Mouse (Mus musculus) intestine, embryonic 16.5 days (tissue): ENCODE measurements at regions not wholly inside any gene's neighbourhood (a gene's known extent, or its start where the extent isn't known, plus 50 kb on each side); places are given as distances from the start of the nearest gene placed in this dataset.

Experiments used
- ATAC-seq: fragments of 200-750 bp; cut with Nextera tagmentation; 2 replicates; pipeline ENCODE4 v1.8.0; 2017; ENCODE audit warnings: moderate TSS enrichment, moderate library complexity
- H3K27ac ChIP-seq: fragments of 300-500 bp; sonication (generic); 2 replicates; pipeline ENCODE4 v1.5.1; 2014; ENCODE audit warnings: mild to moderate bottlenecking, low read length
- H3K27me3 ChIP-seq: fragments of 300-500 bp; sonication (generic); replicated peaks from 2 replicates; pipeline ENCODE4 v1.6.1; 2014; ENCODE audit warnings: low read length, control low read depth, mixed read lengths; ENCODE audit not compliant: control insufficient read depth, insufficient read depth
- H3K36me3 ChIP-seq: fragments of 300-500 bp; sonication (generic); 2 replicates; pipeline ENCODE4 v1.6.1; 2014; ENCODE audit warnings: low read length, control low read depth; ENCODE audit not compliant: control insufficient read depth, insufficient read depth
- H3K4me1 ChIP-seq: fragments of 300-500 bp; sonication (generic); 2 replicates; pipeline ENCODE4 v1.6.1; 2014; ENCODE audit warnings: low read length, control low read depth, mixed read lengths; ENCODE audit not compliant: control insufficient read depth, insufficient read depth
- H3K4me2 ChIP-seq: fragments of 300-500 bp; sonication (generic); 2 replicates; pipeline ENCODE4 v1.6.1; 2014; ENCODE audit warnings: low read depth, low read length, control low read depth
- H3K4me3 ChIP-seq: fragments of 300-500 bp; sonication (generic); 2 replicates; pipeline ENCODE4 v1.5.1; 2014; ENCODE audit warnings: mild to moderate bottlenecking, low read length
- H3K9ac ChIP-seq: fragments of 300-500 bp; sonication (generic); 2 replicates; pipeline ENCODE4 v1.6.1; 2014; ENCODE audit warnings: low read depth, low read length
- H3K9me3 ChIP-seq: fragments of 300-500 bp; sonication (generic); 2 replicates; pipeline ENCODE4 v1.6.1; 2016; ENCODE audit warnings: low read length, control low read depth; ENCODE audit not compliant: control insufficient read depth
- WGBS: fragments of 180-500 bp; shearing (Covaris S2); extraction: QIAGEN DNeasy Blood & Tissue Kit; methylation state at CpG from one replicate; pipeline ENCODE4 v1.1.7; 2014; 5-methylcytosine and 5-hydroxymethylcytosine counted together

DNA sequence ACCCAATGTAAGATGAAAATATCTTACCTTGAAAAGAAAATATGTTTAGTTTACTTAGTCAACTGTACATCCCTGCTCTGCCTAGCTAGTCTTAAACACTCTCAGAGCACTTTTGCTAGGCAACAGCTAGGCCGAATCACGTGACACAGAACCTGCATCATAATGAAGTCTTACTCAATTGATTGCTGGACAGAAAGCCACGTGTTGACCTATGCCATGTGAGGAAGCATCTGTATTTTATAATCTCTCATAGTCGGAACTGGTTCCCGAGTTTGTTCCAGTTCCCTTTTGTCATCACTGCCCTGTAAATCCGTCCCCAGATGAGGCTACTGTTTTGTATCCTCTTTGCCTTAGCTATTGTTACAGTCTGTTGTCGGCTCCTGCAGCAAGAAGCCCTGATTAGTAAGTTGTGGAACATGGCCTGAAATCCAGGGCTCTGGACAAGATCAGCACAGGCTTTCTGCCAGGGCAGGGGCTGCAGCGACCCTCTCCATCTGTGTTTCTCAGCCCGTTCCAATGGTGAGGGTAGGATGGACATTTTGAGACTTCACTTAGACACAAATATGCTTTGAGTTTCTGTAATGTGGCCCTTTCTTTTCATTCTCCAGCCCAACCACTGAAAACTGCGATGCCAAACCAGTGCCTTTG, 883.9 kb upstream of the Car8 start:
- H3K9me3 ChIP-seq = no peaks in the 10 kb centered on the region
- no peak for ATAC-seq
- H3K4me1 ChIP-seq = peaks cover 11% of the 10 kb centered on the region
- no peak overlapping the region for H3K27ac ChIP-seq
- H3K36me3 ChIP-seq = no peaks in the 10 kb centered on the region
- H3K4me3 ChIP-seq = no peak overlapping the region
- H3K4me2 ChIP-seq = no peak overlapping the region
- H3K27me3 ChIP-seq = no peaks in the 10 kb centered on the region
- 70% methylated on average over 10 of the region's 10 CpGs for WGBS
- H3K9ac ChIP-seq = no peak overlapping the region

DNA sequence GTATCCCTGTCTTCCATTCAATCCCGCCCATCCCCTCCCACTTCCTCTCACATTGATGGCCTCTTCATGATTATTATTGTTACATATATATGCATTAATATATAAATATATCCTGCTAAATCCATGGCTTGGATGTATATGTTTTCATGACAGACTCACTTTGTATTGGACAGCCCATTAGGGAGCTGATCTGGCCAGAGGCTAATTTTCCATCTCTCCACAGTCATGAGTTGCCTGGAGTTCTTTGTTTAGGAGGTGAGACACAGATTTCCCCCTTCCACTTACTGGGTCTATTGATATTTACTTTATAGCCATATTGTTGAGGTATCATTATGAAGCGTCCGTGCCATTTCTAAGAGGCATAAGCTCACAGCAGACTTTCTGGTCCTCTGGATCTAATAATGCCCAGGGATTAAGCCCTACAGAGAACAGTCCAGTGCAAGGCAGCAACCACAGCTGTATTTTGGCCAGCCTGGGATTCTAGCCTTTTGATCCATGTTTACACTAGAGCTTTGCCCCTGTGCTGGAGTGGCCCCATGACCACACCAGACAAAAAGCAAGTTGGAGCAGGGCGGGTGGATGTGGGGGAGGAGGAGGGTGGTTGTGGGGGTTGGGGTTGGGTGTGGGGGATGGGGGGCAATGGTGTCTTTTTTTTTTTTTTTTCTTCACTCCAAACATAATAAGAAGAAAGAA, 878.3 kb upstream of the Car8 start:
- H3K27ac ChIP-seq = no peak overlapping the region
- ATAC-seq = no peak
- H3K4me3 ChIP-seq = no peak overlapping the region
- no peak overlapping the region for H3K9ac ChIP-seq
- no peaks in the 10 kb centered on the region for H3K36me3 ChIP-seq
- H3K9me3 ChIP-seq = no peaks in the 10 kb centered on the region
- H3K4me1 ChIP-seq = peaks cover 5% of the 10 kb centered on the region; the same call in 1 of the 2 replicates
- 56% methylated on average over 4 of the region's 4 CpGs for WGBS
- H3K4me2 ChIP-seq = no peak overlapping the region
- H3K27me3 ChIP-seq = no peaks in the 10 kb centered on the region

DNA sequence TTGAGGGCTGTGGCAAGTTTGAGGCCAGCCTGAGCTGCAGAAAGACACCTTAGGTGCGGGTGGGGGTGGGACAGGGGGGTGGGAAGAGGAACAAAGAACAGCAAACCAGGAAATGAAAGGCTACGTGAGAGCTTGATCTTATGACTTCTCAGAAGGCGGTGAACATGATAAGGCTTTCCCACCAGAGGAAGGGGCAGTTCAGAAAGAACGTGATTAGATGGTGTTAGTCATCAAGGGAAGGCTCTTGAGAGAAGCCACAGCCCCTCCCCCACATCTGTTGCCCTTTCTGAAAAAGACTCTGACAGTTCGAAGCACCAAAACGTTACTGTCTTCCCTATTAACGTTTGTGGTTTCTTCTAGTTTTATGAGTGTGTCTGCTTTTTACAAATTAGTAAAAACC, 877.0 kb upstream of the Car8 start:
- Histone ChIP-seq H3K4me3 (no peak overlapping the region), H3K27ac (no peak overlapping the region), H3K4me2 (no peak overlapping the region), H3K9me3 (no peaks in the 10 kb centered on the region), H3K27me3 (no peaks in the 10 kb centered on the region), H3K36me3 (no peaks in the 10 kb centered on the region), H3K9ac (no peak overlapping the region), H3K4me1 (peaks cover 5% of the 10 kb centered on the region; the same call in 1 of the 2 replicates)
- peak; percentile 82 for ATAC-seq
- WGBS = 26% methylated on average over 7 of the region's 7 CpGs

DNA sequence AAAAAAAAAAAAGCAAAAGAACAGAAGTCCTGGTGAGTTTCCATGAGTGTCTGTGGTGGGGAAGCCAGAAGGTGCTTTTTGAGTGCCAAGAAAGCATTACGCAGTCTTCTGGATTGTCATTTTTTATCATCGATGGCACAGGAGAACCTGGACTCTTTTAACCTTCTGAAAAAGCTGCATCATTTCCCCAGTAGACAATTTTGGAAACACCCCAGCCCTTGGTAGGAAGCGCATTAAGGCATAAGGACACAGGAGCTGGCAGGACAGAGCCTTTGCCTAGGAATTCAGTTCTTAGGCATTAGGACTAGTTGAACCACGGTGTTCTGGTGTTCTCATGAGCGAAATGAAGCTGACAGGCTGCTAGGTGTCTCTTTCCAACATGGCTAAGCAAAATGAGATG, 875.1 kb upstream of the Car8 start:
- Histone ChIP-seq H3K4me3 (no peak overlapping the region), H3K9me3 (no peaks in the 10 kb centered on the region), H3K4me1 (peaks cover 5% of the 10 kb centered on the region; the same call in 1 of the 2 replicates), H3K27ac (no peak overlapping the region), H3K27me3 (no peaks in the 10 kb centered on the region), H3K9ac (no peak overlapping the region), H3K4me2 (no peak overlapping the region), H3K36me3 (no peaks in the 10 kb centered on the region)
- ATAC-seq = no peak
- WGBS = 85% methylated on average over 5 of the region's 5 CpGs

DNA sequence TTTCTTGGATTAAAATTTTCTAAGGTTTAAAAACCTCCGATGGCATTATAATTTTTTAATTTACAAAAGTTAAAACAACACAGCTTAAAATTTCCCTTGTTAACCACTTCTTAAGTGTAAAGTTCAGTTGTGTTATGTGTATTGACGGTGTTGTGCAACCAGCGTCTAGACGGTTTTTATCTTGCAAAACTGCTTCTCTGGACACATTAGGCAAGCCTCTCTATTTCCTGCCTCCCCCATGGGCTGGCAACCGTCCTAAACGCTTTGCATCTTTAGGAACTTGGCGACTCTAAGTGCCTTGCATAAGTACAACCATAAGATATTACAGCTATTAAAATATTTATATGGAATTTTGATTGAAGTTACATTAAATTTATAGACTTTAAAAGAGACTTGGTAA, 871.5 kb upstream of the Car8 start:
- peak; percentile 65 for ATAC-seq
- Histone ChIP-seq H3K4me1 (no peaks in the 10 kb centered on the region), H3K36me3 (no peaks in the 10 kb centered on the region), H3K9me3 (no peaks in the 10 kb centered on the region), H3K9ac (no peak overlapping the region), H3K4me2 (no peak overlapping the region), H3K4me3 (no peak overlapping the region), H3K27ac (no peak overlapping the region), H3K27me3 (no peaks in the 10 kb centered on the region)
- WGBS = 61% methylated on average over 7 of the region's 7 CpGs

DNA sequence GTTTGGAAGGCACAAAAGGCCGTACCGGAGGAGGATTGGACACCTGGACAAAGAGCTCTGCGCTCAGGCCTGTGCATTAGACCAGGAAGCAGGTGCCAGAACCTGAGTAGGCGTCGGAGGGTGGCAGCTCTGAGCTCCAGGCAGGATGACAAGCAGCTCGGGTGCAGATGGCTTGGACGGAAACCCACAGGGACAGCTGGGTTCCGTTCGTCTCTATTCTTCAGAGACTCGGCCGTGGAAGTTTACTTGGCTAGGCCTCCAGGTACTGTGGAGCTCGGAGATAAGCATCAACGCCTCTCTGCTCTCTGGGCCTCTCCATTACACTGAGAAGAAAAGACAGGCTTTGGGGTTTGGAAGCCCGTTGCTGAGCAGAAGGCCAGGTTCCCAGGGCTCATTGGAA, 868.5 kb upstream of the Car8 start:
- no peak for ATAC-seq
- Histone ChIP-seq H3K9ac (no peak overlapping the region), H3K9me3 (no peaks in the 10 kb centered on the region), H3K27me3 (no peaks in the 10 kb centered on the region), H3K27ac (no peak overlapping the region), H3K4me2 (no peak overlapping the region), H3K4me1 (no peaks in the 10 kb centered on the region), H3K4me3 (no peak overlapping the region), H3K36me3 (no peaks in the 10 kb centered on the region)
- 78% methylated on average over 14 of the region's 14 CpGs for WGBS

DNA sequence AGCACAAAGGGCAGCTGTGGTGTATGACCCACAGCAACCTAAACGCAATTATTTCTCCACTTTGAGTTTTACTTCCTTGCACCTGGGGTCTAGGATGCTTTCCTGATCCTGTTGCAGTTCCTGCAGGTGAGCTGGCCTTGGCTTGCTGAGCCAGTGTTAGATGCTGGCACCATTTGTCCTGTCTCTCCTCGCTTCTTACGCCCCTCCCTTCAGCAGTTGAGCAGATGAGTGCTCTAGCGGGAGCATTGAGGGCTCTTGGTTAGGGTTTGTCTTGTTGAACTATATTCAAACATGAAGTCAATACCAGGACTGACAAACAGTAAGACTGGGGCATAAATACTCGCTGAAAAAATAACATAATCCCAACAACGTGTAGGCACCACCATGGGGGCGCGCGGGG, 867.9 kb upstream of the Car8 start:
- no peak overlapping the region for H3K4me2 ChIP-seq

DNA sequence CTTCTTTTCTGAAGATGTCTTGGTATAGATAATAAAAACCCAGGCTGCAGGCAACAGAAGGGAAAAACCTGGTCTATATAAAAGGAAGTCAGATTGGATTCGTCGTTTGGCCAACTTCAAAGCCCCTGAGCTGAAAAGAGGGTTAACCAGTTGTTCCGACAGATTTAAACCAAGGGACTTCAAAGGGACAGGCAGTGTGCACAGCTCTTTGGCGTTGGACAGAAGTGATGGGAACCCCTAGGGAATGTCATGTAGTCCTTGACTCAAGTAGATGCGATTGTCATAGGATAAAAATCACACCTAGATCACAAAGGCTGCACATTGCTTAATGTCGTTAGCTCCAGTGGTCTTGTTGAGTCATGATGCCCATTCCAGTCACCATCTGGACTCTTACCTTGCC, 865.8 kb upstream of the Car8 start:
- H3K4me1 ChIP-seq = no peaks in the 10 kb centered on the region
- ATAC-seq = no peak
- H3K4me3 ChIP-seq = no peak overlapping the region
- no peak overlapping the region for H3K27ac ChIP-seq
- 77% methylated on average over 6 of the region's 6 CpGs for WGBS
- H3K9me3 ChIP-seq = no peaks in the 10 kb centered on the region
- no peak overlapping the region for H3K9ac ChIP-seq
- no peaks in the 10 kb centered on the region for H3K27me3 ChIP-seq
- H3K36me3 ChIP-seq = no peaks in the 10 kb centered on the region
- no peak overlapping the region for H3K4me2 ChIP-seq

More for the DNA sequence above, 867.9 kb upstream of the Car8 start:
- Histone ChIP-seq H3K9me3 (no peaks in the 10 kb centered on the region), H3K4me1 (no peaks in the 10 kb centered on the region), H3K36me3 (no peaks in the 10 kb centered on the region), H3K27ac (no peak overlapping the region), H3K4me3 (no peak overlapping the region), H3K9ac (no peak overlapping the region), H3K27me3 (no peaks in the 10 kb centered on the region)
- ATAC-seq = no peak
- 87% methylated on average over 9 of the region's 9 CpGs for WGBS

DNA sequence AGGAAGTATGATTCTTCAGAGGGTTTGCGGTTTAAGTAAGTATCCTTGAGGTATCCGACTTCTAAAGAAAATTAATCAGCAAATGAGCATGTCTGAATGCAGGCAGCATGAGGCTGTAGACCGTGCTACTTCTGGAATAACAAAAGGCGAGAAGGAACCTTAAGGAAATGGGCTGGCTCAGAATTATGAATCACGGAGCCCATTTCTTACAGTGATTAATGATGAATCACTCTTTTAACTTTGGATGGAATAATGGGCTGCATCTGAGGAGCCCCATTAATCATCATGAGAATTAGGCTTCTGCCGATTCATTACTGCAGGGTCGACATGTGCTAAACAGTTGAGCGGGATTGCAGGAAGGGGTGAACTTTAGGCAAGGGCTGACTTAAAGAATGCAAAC, 865.1 kb upstream of the Car8 start:
- Histone ChIP-seq H3K9ac (no peak overlapping the region), H3K9me3 (no peaks in the 10 kb centered on the region), H3K36me3 (no peaks in the 10 kb centered on the region), H3K27ac (no peak overlapping the region), H3K4me3 (no peak overlapping the region), H3K4me1 (no peaks in the 10 kb centered on the region), H3K4me2 (no peak overlapping the region), H3K27me3 (no peaks in the 10 kb centered on the region)
- WGBS = 62% methylated on average over 8 of the region's 8 CpGs
- no peak for ATAC-seq
